Mouse (Mus musculus) T-helper 1 cell (primary cell): ENCODE results near the gene Abtb1.

ENCODE experiments used
- in situ Hi-C: fragments of 300-600 bp; cut with MboI, MseI; formaldehyde crosslinking; loops from one replicate; pipeline ENCODE4 v1.15.1; 2025; ENCODE audit warnings: high pct_unique_total_duplicates

The Abtb1 gene

DNA sequence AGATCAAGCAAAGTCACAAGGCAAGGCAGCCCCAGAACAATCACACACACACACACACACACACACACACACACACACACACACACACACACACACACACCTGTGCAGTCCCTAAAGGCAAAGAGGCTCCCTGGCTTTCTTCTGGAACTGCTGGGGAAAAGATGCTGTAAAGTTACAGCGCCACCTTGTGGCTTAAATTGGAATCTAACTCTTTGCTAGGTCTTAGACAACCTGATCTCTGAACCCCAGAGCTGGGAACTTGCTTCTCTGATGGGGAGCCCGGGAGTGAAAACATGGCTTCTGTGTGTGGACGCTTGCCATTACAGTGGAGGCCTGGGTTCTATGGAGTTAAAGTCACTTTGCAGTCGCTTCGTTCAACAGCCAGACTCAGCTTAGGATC is 13.9 kb upstream of the Abtb1 start:
- in situ Hi-C loops: no loop called here

GRCm38 (mm10) chr6:88854509-88854908 is 12.7 kb upstream of the Abtb1 start:
- in situ Hi-C loops: no loop called here

DNA sequence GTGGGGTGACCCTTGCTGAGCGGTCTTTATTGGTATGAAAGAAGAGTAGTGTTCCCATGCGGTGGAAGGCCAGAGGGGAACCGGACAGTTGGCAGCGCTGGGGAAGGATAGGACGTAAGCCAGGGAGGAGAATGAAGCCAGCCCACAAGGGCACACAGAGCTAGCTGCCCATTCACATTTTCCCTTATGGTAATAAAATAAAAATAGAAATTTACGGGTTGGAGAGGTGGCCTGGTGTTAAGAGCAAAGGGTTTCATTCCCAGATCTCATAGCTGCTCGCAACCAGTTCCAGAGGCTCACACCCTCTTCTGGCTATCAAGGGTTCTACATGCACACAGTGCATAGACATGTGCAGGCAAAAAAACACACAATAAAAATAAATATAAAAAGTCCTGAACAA is 8.2 kb upstream of the Abtb1 start:
- in situ Hi-C loops: no loop called here

DNA sequence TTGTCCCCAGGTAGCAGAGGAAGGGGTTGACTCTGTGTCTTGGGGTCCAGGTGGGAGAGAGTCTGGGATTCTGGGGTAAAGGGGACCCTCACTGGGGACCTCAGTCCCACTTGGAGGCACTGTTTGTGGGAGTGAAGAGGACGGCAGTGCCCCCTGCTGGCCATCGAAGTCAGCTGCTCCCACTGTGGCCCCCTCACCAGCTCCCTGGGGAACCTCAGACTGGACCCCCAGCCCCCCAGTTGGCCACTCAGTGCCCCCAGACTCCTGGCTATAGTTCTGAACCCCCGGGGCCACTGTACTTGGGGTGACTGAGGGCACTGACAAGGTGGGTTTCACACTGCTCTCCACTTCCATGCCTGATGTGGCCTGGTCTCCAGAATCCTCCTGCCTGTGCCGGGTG is 7.5 kb upstream of the Abtb1 start:
- in situ Hi-C loops: loop anchor here (5.0 kb wide), 1 partner anchor 297 kb away; no protein-coding TSS in a partner anchor

DNA sequence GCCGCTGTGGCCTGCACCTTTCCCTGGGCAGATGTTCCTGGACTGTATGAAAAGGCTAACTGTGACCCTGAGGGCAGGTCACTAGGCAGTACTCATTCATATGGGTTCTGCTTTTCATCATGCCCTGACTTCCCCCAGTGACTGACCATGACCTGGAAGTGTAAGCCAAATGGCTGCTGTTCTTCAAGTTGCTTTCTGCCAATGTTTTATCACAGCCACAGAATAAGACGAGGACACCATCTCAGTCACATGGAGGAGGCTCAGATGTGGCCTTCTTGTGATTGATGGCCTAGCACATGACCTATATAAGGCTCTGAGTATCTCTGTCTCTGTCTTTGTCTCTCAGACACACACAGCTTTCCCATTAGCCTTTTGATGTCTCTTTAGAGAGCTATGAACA is 5.8 kb upstream of the Abtb1 start:
- in situ Hi-C loops: loop anchor here (5.0 kb wide), 1 partner anchor 295 kb away; no protein-coding TSS in a partner anchor

DNA sequence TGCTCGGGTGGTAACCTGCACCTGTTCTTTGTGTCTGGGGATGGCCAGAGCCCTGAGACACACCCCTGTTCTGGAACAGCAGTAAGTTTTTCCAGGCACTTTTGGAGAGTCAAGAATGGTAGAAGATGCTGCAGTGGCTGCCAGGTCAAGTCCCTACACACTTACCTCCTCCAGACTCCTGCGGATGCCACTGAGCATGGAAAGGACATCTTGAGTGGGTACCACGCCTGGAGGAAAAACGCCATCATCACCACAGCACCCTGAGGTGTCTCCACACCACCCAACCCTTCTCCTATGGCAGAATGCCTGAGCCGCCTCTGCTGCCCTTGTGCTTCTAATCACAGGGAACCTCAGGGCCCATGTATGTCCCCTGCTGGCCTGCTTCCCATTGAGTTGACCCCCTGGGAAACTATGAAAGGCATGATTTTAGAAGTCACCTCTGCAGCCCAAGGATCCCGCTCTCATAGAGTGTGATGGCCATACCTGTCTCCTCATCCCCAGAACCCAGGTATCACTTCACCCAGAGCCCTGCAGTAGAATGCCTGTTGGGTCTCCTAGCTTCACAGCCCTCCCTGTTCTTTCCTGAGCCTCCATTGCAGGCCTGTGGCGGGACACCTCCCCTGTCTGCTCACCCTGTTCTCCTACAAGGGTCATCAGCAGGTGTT is 3.2 kb upstream of the Abtb1 start:
- in situ Hi-C loops: loop anchor here (5.0 kb wide), 1 partner anchor 293 kb away; no protein-coding TSS in a partner anchor

GRCm38 (mm10) chr6:88843781-88844725 is 2.3 kb upstream of the Abtb1 start:
- in situ Hi-C loops: no loop called here

GRCm38 (mm10) chr6:88843241-88843640 is 1.5 kb upstream of the Abtb1 start:
- in situ Hi-C loops: no loop called here

DNA sequence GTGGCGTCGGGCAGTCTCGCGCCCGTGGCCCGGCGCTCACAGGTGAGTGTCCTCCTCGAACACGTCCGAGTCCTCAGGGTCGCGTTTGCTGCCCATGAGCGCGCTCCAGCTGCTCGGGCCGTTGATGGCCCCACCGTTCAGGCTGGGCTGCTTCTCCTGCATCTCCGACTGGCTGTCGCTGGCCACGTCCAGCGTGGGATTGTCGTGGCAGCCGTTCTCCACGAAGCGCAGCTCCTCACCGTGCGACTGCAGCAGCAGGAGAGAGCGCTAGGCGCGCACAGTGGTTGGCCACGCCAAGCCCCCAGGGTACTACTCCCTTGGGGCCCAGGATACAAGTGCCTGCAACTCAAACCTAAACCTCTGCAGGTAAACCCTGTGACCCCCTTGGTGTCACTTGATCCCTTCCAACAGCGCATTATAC is 957 bp upstream of the Abtb1 start:
- in situ Hi-C loops: no loop called here

DNA sequence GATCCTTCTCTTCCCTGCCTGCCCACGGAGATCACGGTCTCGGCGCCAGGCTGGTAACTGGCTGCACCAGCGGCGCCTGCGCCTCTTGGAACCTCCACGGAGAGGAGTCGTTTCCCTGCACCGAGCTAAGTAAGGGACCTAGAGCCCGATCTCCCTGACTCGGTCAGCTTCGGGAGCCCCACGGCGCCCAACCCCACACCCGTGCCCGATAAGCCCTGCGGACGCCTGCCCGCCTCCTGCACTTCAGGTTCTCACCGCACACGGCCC is 337 bp downstream of the Abtb1 start:
- in situ Hi-C loops: no loop called here

- in situ Hi-C loops: no loop called here
Observed at GRCm38 (mm10) chr6:88840791-88841513, 832 bp downstream of the Abtb1 start.

DNA sequence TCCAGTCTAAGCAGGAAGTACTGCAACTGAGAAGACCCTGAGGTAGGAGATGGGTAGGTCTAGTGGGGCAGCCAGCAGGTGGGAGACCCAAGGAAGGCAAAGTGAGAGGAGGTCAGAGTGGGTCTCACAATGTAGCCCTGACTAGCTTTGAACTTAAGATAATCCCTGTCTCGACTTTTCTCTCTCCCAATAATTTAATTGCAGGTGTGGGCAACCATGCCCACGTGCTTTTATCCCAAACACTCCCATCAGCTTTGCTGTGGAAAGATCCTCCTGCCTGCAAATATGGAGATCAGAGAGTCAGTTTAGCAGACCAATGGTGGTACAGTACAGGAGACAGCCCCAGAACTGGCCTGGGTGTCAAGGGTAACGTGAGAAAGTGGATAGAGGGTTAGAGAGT is 1.6 kb downstream of the Abtb1 start:
- in situ Hi-C loops: no loop called here

- in situ Hi-C loops: no loop called here
Observed at GRCm38 (mm10) chr6:88839135-88839970, 2.4 kb downstream of the Abtb1 start.

GRCm38 (mm10) chr6:88838613-88839012 is 3.2 kb downstream of the Abtb1 start:
- in situ Hi-C loops: no loop called here

- in situ Hi-C loops: no loop called here
Observed at GRCm38 (mm10) chr6:88837999-88838398, 3.8 kb downstream of the Abtb1 start.

- in situ Hi-C loops: no loop called here
Observed at GRCm38 (mm10) chr6:88836178-88836819, 5.5 kb downstream of the Abtb1 start.

GRCm38 (mm10) chr6:88835047-88835446 is 6.7 kb downstream of the Abtb1 start:
- in situ Hi-C loops: no loop called here

GRCm38 (mm10) chr6:88833340-88834140 is 8.2 kb downstream of the Abtb1 start:
- in situ Hi-C loops: no loop called here

GRCm38 (mm10) chr6:88832663-88833062 is 9.1 kb downstream of the Abtb1 start:
- in situ Hi-C loops: no loop called here

DNA sequence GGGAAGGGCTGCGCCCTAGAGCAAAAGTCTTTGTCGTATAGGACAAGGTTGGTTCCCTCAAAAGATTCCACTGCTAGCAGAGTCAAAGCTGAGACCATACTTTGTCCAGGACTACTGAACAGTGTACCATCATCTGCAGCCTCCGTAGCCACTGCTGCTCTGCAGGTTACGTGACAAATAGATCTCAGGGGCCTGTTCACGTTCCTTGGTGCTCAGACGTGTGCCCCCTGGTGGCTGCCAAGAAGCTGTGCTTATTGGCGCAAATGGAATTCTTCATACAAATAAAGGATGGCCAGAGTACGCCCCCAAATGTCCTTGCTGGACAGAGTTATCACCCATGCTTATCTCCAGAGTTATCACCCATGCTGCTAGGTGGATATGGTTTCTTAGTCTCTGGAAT is 10.3 kb downstream of the Abtb1 start:
- in situ Hi-C loops: no loop called here
